Mouse (Mus musculus) embryo, embryonic 10 days (tissue): ENCODE data around the gene Srrm3.

Source experiments
- DNase-seq: peaks from one replicate; pipeline ENCODE4 v3.0.0-alpha.2; 2015; ENCODE audit warnings: low spot score

Srrm3 gene

GRCm38 (mm10) chr5:135904259-135904658 is 97.6 kb downstream of the Srrm3 start:
- DNase-seq = no peak

GRCm38 (mm10) chr5:135905320-135906225 is 98.9 kb downstream of the Srrm3 start:
- no peak for DNase-seq

- no peak for DNase-seq
These were observed 100.2 kb downstream of the Srrm3 start for GRCm38 (mm10) chr5:135906846-135907245.

DNA sequence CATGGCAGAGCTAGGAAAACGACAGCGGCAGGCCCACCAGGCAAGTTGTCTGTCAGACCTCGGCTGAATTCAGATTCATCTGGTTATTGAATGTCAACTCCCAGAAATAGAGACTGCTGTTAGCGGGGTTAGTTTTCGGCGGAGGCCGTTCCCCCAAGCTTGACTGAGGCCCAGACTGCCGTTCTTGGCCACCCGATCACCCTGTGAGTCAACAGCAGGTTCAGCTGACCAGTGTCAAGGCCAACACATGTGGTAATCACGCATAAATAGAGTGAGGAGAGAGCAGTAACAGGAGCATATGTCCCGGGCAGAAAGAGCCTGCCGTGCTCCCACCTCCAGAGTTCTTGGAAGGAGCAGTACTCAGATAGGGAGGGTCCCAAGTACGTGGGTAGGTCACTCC is 100.6 kb downstream of the Srrm3 start:
- DNase-seq = no peak

DNA sequence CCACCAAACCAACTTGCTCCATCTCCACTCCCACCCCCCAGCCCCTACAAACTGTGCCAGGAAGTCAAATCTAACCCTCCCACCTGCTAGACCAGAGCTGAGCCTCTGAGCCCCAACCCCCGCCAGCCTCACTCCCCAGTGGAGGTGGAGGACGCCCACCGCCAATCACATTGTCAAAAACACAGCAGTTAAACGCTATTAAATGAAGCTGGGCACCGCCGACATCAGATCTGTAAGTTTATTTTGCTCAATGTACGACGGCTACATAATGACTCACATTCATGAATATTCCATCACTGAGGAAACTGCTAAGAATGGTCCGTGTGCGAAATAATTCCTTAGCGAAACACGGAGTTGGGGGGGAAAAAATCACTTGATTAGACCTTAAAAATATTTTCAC is 101.5 kb downstream of the Srrm3 start:
- DNase-seq = no peak

DNA sequence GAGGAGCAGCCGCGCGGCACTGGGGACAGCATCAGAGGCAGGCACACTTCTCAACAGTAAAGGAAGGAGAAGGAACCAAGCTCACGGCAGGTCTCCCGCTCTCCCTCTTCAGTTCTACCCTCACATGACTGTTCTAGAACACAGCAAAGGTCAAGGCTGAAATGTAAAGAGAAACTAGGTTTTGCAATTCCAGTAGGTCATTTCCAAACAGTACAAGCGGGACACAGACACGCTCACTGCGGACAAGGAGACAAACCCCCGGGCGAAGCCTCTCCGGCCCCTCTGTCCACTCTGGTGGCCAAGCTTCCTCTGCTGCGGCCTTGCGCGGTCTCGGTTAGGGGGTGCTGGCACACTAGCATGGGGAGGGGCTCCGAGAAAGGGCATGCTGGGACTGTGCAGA is 102.3 kb downstream of the Srrm3 start:
- no peak for DNase-seq

DNA sequence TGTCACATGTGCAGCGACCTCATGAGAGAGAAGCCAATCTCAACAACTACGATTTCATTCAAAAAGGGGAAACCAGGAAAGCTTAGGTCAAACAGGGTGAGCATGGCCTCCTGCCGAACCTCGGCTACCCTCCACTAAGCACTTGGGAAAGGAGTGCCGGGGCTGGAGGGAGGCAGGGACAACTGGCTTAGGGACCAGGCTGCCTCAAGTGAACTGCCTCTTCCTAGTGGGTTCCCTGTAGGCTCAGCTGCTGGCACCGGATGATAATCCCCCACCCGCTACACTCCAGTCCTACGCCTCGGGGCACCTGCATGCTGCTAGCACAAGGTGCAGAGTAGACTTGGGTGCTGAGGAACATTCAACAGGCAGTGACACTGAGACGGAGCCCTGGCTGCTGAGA is 103.0 kb downstream of the Srrm3 start:
- DNase-seq = no peak

GRCm38 (mm10) chr5:135910813-135911212 is 104.1 kb downstream of the Srrm3 start:
- no peak for DNase-seq

DNA sequence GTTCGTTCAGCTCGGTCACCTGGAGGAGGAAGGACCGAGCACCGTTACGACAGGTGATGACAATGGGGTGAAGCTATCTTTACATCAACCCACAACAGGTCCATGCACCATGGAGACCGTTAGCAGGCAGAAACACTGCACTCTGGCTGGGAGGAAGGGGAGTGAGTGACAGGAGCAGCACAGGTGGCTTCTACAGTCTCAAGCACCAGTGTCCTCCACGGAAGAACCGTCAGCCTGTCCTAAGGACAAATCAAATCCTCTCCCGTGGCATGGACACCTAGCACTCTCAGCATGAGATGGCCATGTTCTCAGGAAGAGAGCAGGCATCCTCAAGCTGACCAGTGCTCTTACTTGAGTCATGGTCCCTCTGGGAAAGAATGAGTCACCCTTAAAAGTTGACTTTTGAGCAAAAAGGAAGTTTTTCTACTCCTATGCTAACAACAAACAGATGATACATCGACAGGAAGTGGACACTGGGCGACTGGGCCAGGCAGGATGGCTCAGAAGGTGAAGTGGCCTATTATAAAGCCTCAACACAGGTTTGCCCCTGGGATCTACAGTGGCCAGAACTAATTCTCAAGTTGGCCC is 105.0 kb downstream of the Srrm3 start:
- no peak for DNase-seq

GRCm38 (mm10) chr5:135913201-135913600 is 106.5 kb downstream of the Srrm3 start:
- no peak for DNase-seq

- DNase-seq = no peak
These were observed 107.5 kb downstream of the Srrm3 start for GRCm38 (mm10) chr5:135914156-135914555.

DNA sequence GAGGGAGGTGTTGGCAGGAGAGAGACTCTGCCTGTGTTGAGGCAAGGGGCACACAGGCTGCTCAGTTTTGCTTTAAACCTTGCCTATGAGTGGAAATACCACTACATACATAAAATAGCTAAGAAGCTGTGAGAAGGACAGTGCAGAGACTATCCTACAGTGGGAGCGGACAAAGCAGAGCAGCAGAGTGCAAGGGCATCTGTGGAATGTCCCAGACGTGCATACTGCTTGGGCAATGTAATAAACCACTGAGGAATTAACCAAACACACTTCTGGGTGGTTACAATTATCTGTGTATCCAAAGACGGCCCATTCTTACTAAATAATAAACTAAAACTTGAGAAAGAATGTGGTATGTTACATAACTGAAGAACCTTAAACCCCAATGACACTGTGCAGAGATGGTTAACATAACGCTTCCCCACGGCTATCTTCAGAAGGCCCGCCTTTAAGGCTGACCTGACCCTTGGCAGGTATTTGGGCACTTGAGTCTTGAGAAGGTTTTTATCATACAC is 109.4 kb downstream of the Srrm3 start:
- DNase-seq = no peak

DNA sequence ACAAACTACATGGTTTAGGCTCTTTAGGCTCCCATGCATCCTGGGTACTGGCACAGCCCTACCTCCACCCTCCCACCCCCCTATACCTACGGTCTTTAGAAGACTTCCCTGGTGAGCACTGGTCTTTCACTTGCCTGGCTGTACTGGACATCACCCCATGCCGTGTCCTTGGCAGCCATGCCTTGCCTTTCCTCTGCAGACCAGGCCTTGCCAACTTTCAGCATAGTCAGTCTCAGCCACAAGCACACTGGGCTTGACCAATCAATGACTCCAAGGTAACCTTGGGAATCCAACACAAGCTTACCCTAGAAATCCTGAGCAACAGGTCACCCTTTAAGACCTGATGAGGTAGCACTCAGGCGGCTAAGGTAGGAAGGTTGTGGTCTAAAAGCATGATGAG is 109.9 kb downstream of the Srrm3 start:
- no peak for DNase-seq

- DNase-seq = no peak
These were observed 110.8 kb downstream of the Srrm3 start for GRCm38 (mm10) chr5:135917327-135918058.

GRCm38 (mm10) chr5:135918059-135918437 is 111.4 kb downstream of the Srrm3 start:
- no peak for DNase-seq

GRCm38 (mm10) chr5:135918593-135918992 is 111.9 kb downstream of the Srrm3 start:
- no peak for DNase-seq

DNA sequence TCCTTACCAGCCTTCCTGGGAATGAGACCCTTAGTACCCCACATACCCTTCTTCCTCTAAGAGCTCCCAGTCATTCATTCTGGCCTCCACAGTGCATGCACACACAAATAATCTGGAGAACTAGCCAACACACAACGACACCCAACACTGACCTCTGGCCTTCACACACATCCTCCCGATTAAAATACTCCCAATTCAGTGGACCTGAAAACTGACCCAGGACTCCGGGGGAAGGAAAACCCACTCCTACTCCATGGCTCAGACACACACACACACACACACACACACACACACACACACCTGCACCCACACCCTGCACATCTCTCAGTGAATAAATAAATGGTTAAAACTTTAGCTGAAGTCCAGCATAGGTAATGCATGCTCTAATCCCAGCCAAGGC is 113.2 kb downstream of the Srrm3 start:
- no peak for DNase-seq

- no peak for DNase-seq
These were observed 117.2 kb downstream of the Srrm3 start for GRCm38 (mm10) chr5:135923901-135924300.
